Mouse (Mus musculus) MEL (cell line): ENCODE data around the gene Slc44a4. TPM values are rescaled to one million over a fixed set of nuclear protein-coding genes. Genes with fewer than 3 reads are reported as not detected.
A peak's percentile ranks its signal among the peaks of the same experiment; 100 is the strongest.

Experiments used
- DNase-seq: peaks from one replicate; pipeline ENCODE4 v3.0.0; 2011; ENCODE audit warnings: low read depth, low spot score
- H3K27ac ChIP-seq: 2 replicates; pipeline ENCODE4 v1.5.1; 2012; ENCODE audit warnings: low read depth, mild to moderate bottlenecking, control low read depth, low read length, moderate library complexity; ENCODE audit not compliant: control insufficient read depth
- H3K27me3 ChIP-seq, 2 experiments: fragments of 150-350 bp in 1 of 2; sonication (generic) in 1 of 2; 2 replicates each; pipeline ENCODE4 v1.6.1; 2012; ENCODE audit warnings: low read length in 2 of 2, mild to moderate bottlenecking in 2 of 2, improper control_type of control experiment in 1 of 2, moderate library complexity in 1 of 2; ENCODE audit not compliant: insufficient read depth in 2 of 2, control insufficient read depth in 1 of 2
- H3K36me3 ChIP-seq, 2 experiments: 2 replicates each; pipeline ENCODE4 v1.6.1; 2012 to 2014; ENCODE audit warnings: low read length in 2 of 2, improper control_type of control experiment in 1 of 2, inconsistent platforms in 1 of 2, mild to moderate bottlenecking in 1 of 2; ENCODE audit not compliant: insufficient read depth in 2 of 2, control insufficient read depth in 1 of 2
- H3K4me1 ChIP-seq, 2 experiments: fragments of 150-350 bp in 1 of 2; sonication (generic) in 1 of 2; 2 replicates each; pipeline ENCODE4 v1.6.1; 2012; ENCODE audit warnings: low read length in 2 of 2, improper control_type of control experiment in 1 of 2, mild to moderate bottlenecking in 1 of 2; ENCODE audit not compliant: insufficient read depth in 2 of 2, control insufficient read depth in 1 of 2
- H3K4me3 ChIP-seq, 2 experiments: fragments of 150-350 bp in 1 of 2; sonication (generic) in 1 of 2; 2 replicates each; pipeline ENCODE4 v1.5.1; 2012; ENCODE audit warnings: low read depth in 2 of 2, low read length in 2 of 2, mild to moderate bottlenecking in 2 of 2, moderate library complexity in 2 of 2, control low read depth in 1 of 2, improper control_type of control experiment in 1 of 2; ENCODE audit not compliant: control insufficient read depth in 1 of 2, insufficient read depth in 1 of 2
- H3K79me2 ChIP-seq: 2 replicates; pipeline ENCODE4 v1.6.1; 2012; ENCODE audit warnings: mild to moderate bottlenecking, low read length, moderate library complexity; ENCODE audit not compliant: control insufficient read depth, poor library complexity, insufficient read depth
- H3K9ac ChIP-seq: 2 replicates; pipeline ENCODE4 v1.6.1; 2012; ENCODE audit warnings: low read depth, mild to moderate bottlenecking, control low read depth, low read length, moderate library complexity; ENCODE audit not compliant: control insufficient read depth, poor library complexity, severe bottlenecking
- H3K9me3 ChIP-seq: fragments of 150-350 bp; sonication (generic); replicated peaks from 2 replicates; pipeline ENCODE4 v1.6.1; 2012; ENCODE audit warnings: mild to moderate bottlenecking, low read length, improper control_type of control experiment, moderate library complexity; ENCODE audit not compliant: insufficient read depth
- CHD2 ChIP-seq: IDR thresholded peaks from 2 replicates; pipeline ENCODE4 v1.6.1; 2011; ENCODE audit warnings: low read length, improper control_type of control experiment
- CTCF ChIP-seq, 3 experiments: IDR thresholded peaks in 2 of 3; conservative IDR thresholded peaks in 1 of 3; 2 replicates each; pipeline ENCODE4 v1.5.1; 2011 to 2012; ENCODE audit warnings: low read length in 3 of 3, low read depth in 2 of 3, mild to moderate bottlenecking in 2 of 3, improper control_type of control experiment in 1 of 3, inconsistent platforms in 1 of 3, mixed read lengths in 1 of 3, moderate library complexity in 1 of 3; ENCODE audit not compliant: control insufficient read depth in 1 of 3, insufficient read depth in 1 of 3, poor library complexity in 1 of 3, severe bottlenecking in 1 of 3
- ELF1 ChIP-seq: IDR thresholded peaks from 2 replicates; pipeline ENCODE4 v1.6.1; 2014; ENCODE audit warnings: low read depth, mild to moderate bottlenecking, inconsistent platforms, low read length, improper control_type of control experiment, moderate library complexity
- EP300 ChIP-seq, 2 experiments: IDR thresholded peaks; 2 replicates each; pipeline ENCODE4 v1.6.1; 2011; ENCODE audit warnings: improper control_type of control experiment in 2 of 2, low read length in 2 of 2, low read depth in 1 of 2, mild to moderate bottlenecking in 1 of 2
- GABPA ChIP-seq: IDR thresholded peaks from 2 replicates; pipeline ENCODE4 v1.6.1; 2012; ENCODE audit warnings: low read depth, mild to moderate bottlenecking, inconsistent platforms, low read length, improper control_type of control experiment, moderate library complexity
- GATA1 ChIP-seq: IDR thresholded peaks from 2 replicates; pipeline ENCODE4 v1.6.1; 2011; ENCODE audit warnings: low read depth, low read length, improper control_type of control experiment
- HCFC1 ChIP-seq: IDR thresholded peaks from 2 replicates; pipeline ENCODE4 v1.6.1; 2012; ENCODE audit warnings: low read depth, mild to moderate bottlenecking, inconsistent platforms, low read length, improper control_type of control experiment, moderate library complexity
- MAFK ChIP-seq: IDR thresholded peaks from 2 replicates; pipeline ENCODE4 v1.6.1; 2011; ENCODE audit warnings: low read depth, mild to moderate bottlenecking, low read length, improper control_type of control experiment, borderline replicate concordance
- MAZ ChIP-seq: IDR thresholded peaks from 2 replicates; pipeline ENCODE4 v1.6.1; 2012; ENCODE audit warnings: low read depth, mild to moderate bottlenecking, inconsistent platforms, low read length, improper control_type of control experiment
- MYB ChIP-seq: IDR thresholded peaks from 2 replicates; pipeline ENCODE4 v1.6.1; 2011; ENCODE audit warnings: mild to moderate bottlenecking, low read depth, low read length, improper control_type of control experiment
- NELFE ChIP-seq: IDR thresholded peaks from 2 replicates; pipeline ENCODE4 v1.6.1; 2011; ENCODE audit warnings: low read depth, low read length, improper control_type of control experiment
- POLR2A ChIP-seq, 2 experiments: IDR thresholded peaks; 2 replicates each; pipeline ENCODE4 v1.6.1; 2011 to 2012; ENCODE audit warnings: low read length in 2 of 2, mild to moderate bottlenecking in 2 of 2, control low read depth in 1 of 2, improper control_type of control experiment in 1 of 2, low read depth in 1 of 2, moderate library complexity in 1 of 2; ENCODE audit not compliant: control insufficient read depth in 1 of 2, insufficient read depth in 1 of 2, poor library complexity in 1 of 2
- SIN3A ChIP-seq: IDR thresholded peaks from 2 replicates; pipeline ENCODE4 v1.6.1; 2012; ENCODE audit warnings: low read length, improper control_type of control experiment, inconsistent platforms
- SMC3 ChIP-seq: IDR thresholded peaks from 2 replicates; pipeline ENCODE4 v1.6.1; 2011; ENCODE audit warnings: low read depth, low read length, improper control_type of control experiment
- TCF12 ChIP-seq: IDR thresholded peaks from 2 replicates; pipeline ENCODE4 v1.6.1; 2014; ENCODE audit warnings: low read depth, mild to moderate bottlenecking, inconsistent platforms, low read length, improper control_type of control experiment, moderate library complexity
- ZC3H11A ChIP-seq: IDR thresholded peaks from 2 replicates; pipeline ENCODE4 v1.6.1; 2012; ENCODE audit warnings: low read depth, mild to moderate bottlenecking, inconsistent platforms, low read length, improper control_type of control experiment
- ZMIZ1 ChIP-seq: IDR thresholded peaks from 2 replicates; pipeline ENCODE4 v1.6.1; 2012; ENCODE audit warnings: low read depth, mild to moderate bottlenecking, inconsistent platforms, low read length, improper control_type of control experiment, moderate library complexity
- polyA plus RNA-seq, 2 experiments: library from polyadenylated mRNA; stranded (reverse) in 1 of 2; unstranded in 1 of 2; fragments of >175 nt in 1 of 2; fragments of >200 nt in 1 of 2; gene quantifications; 2 replicates each; pipeline versions ENCODE4 v1.2.1 to v1.2.4; 2012; ENCODE audit warnings: low replicate concordance in 2 of 2, low read depth in 1 of 2; ENCODE audit not compliant: insufficient read length in 2 of 2, insufficient read depth in 1 of 2, missing spikeins in 1 of 2
- total RNA-seq: library from RNA; depleted of rRNA; stranded (reverse); fragments of 300-350 nt; gene quantifications from 2 replicates; pipeline ENCODE4 v1.2.3, GENCODE M21; 2012; rRNA removed

Slc44a4 gene
- 0.12 TPM in 1 of 2 replicates, not detected in the other for total RNA-seq
- polyA plus RNA-seq = under 1 TPM in 1 of 2 experiments, not detected in 1; 0.06 TPM

- TF ChIP-seq MAZ (no peak), POLR2A (IDR thresholded peaks at IDR 0.05; ENCODE audit: control insufficient read depth in 1 of 2, insufficient read depth in 1 of 2, low read depth in 1 of 2, low read length in 2 of 2, poor library complexity in 1 of 2) (0 out of 4 replicates have a peak, but pooled peaks of 1 of the 2 experiments have one; percentile 13)
- TF ChIP-seq, all 39 proteins: peak for 1
- H3K4me1 ChIP-seq = peaks cover 0 to 14% of the 10 kb centered on the region in 2 experiments; a peak in 2 of 4 replicates
- no peaks in the 10 kb centered on the region for H3K9me3 ChIP-seq
- peaks cover 0 to 1% of the 10 kb centered on the region in 2 experiments; a peak in 2 of 4 replicates for H3K36me3 ChIP-seq
- H3K4me3 ChIP-seq = no peak within 1 kb of the TSS
- H3K9ac ChIP-seq = no peak within 1 kb of the TSS
- no peaks in the 10 kb centered on the region for H3K27me3 ChIP-seq
- H3K27ac ChIP-seq = no peak within 1 kb of the TSS
- DNase-seq = no peak
- no peaks in the 10 kb centered on the region for H3K79me2 ChIP-seq
Observed at GRCm38 (mm10) chr17:34913930-34914665, at the start of gene Slc44a4. Gene Slc44a4, plus strand, starts transcription at chr17:34914466.

- Histone ChIP-seq H3K36me3 (no peaks in the 10 kb centered on the region), H3K79me2 (no peaks in the 10 kb centered on the region), H3K4me3 (no peak overlapping the region), H3K9me3 (no peaks in the 10 kb centered on the region), H3K27me3 (peaks cover 0 to 6% of the 10 kb centered on the region in 2 experiments; a peak in 2 of 4 replicates), H3K9ac (no peak overlapping the region), H3K4me1 (no peaks in the 10 kb centered on the region), H3K27ac (no peak overlapping the region)
- no peak for TF ChIP-seq ZC3H11A
- no peak for TF ChIP-seq MAFK
- no peak for TF ChIP-seq NELFE
- no peak for TF ChIP-seq GATA1
- TF ChIP-seq MYB = no peak
- TF ChIP-seq TCF12 = no peak
- no peak for TF ChIP-seq CHD2
- TF ChIP-seq HCFC1 = no peak
- no peak for DNase-seq
Observed at GRCm38 (mm10) chr17:34865981-34866380, 48.3 kb upstream of the Slc44a4 start.

GRCm38 (mm10) chr17:34874321-34874720 lies 39.9 kb upstream of the Slc44a4 start:
- Histone ChIP-seq H3K4me3 (no peak overlapping the region), H3K27me3 (peaks cover 0 to 3% of the 10 kb centered on the region in 2 experiments; a peak in 1 of 4 replicates), H3K4me1 (no peaks in the 10 kb centered on the region), H3K79me2 (no peaks in the 10 kb centered on the region), H3K9me3 (no peaks in the 10 kb centered on the region), H3K36me3 (no peaks in the 10 kb centered on the region), H3K9ac (no peak overlapping the region), H3K27ac (no peak overlapping the region)
- TF ChIP-seq MYB = no peak
- TF ChIP-seq SIN3A = no peak
- no peak for TF ChIP-seq GABPA
- no peak for TF ChIP-seq MAFK
- TF ChIP-seq ELF1 = no peak
- TF ChIP-seq SMC3 = no peak
- no peak for TF ChIP-seq CTCF (IDR thresholded peaks at IDR 0.05 in 2 of 3, conservative IDR thresholded peaks at IDR 0.05 in 1 of 3; ENCODE audit: control insufficient read depth in 1 of 3, insufficient read depth in 1 of 3, low read depth in 2 of 3, low read length in 3 of 3, poor library complexity in 1 of 3, severe bottlenecking in 1 of 3)
- no peak for TF ChIP-seq ZMIZ1
- TF ChIP-seq MAZ = no peak
- no peak for TF ChIP-seq EP300 (IDR thresholded peaks at IDR 0.05; ENCODE audit: low read depth in 1 of 2, low read length in 2 of 2)
- no peak for DNase-seq
